Mouse (Mus musculus) mammary gland, adult 2 months (tissue): ENCODE measurements around the gene Apobec3. TPM values are rescaled to one million over a fixed set of nuclear protein-coding genes. Genes with fewer than 3 reads are reported as not detected.

Experiments used
- polyA plus RNA-seq: library from polyadenylated mRNA; depleted of rRNA; stranded (reverse); fragments of >200 nt; gene quantifications from 2 replicates; pipeline ENCODE4 v1.2.3, GENCODE M21; 2012; ENCODE audit warnings: low replicate concordance; rRNA removed

Apobec3 gene
- polyA plus RNA-seq = 71.3 and 98.3 TPM in 2 replicates

DNA sequence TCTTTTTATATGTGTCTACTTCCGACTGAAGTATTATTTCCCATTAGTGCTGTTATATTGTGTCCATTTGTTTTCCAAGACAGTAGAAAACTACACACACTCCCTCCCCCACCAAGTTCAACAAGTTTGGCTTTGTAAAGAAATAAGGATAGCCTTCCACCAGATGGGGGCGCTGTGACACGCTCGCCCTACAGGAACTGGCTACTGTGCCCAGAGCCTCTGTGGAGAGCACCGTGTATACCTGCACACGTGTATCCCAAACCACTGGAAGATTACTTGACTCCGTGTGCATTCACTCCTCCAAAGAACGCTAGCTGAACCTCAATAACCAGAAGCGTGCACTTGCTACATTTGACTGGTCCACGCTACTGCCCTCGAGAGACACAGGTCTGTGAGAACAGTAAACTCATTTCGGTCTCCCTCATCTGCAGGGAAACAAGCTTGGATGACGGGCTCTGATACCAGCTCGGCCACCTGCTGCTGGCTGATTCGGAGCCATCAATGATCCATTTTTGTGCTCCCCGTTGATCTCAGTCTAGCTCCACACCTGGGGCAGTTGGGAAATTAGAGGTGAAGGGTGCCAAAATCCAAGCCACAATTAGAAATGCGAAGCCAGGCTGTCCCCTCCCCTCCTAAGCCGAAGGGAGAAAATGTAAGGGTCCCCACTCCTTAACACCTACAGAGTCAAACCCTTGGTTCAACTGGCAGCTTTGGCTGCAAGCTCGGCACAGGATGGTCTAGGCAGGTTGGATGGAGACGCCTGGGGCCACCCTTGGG, at the start of gene Apobec3:
Gene Apobec3 (plus strand): TSS at position 224 of the 777 bp plus-strand sequence.

Other genes starting within 250 kb of the Apobec3 start
- gene Fam227a, start 232.7 kb upstream of the Apobec3 start, polyA plus RNA-seq = 0.86 and 1.7 TPM in 2 replicates
- gene Cby1, start 232.5 kb upstream of the Apobec3 start, polyA plus RNA-seq = 5.3 and 5.6 TPM in 2 replicates
- 21.5 and 56.9 TPM in 2 replicates for gene Tomm22, start 220.8 kb upstream of the Apobec3 start, polyA plus RNA-seq
- gene Josd1, start 203.7 kb upstream of the Apobec3 start, polyA plus RNA-seq = 34.1 and 38.1 TPM in 2 replicates
- 49.1 and 53.4 TPM in 2 replicates for gene Gtpbp1, start 200.8 kb upstream of the Apobec3 start, polyA plus RNA-seq
- gene Sun2, start 149.1 kb upstream of the Apobec3 start, polyA plus RNA-seq = 116 and 155 TPM in 2 replicates
- gene Dnal4, start 113.8 kb upstream of the Apobec3 start, polyA plus RNA-seq = 31.8 and 32.2 TPM in 2 replicates
- gene Nptxr, start 86.9 kb upstream of the Apobec3 start, polyA plus RNA-seq = 1.1 and 1.6 TPM in 2 replicates
- gene Npcd, start 57.4 kb upstream of the Apobec3 start, polyA plus RNA-seq = 2.5 TPM in 1 of 2 replicates, not detected in the other
- 50.6 and 89.8 TPM in 2 replicates for gene Cbx6, start 57.0 kb upstream of the Apobec3 start, polyA plus RNA-seq
- 55.6 and 76.8 TPM in 2 replicates for gene Cbx7, start 79.5 kb downstream of the Apobec3 start, polyA plus RNA-seq
- gene Pdgfb, start 123.3 kb downstream of the Apobec3 start, polyA plus RNA-seq = 40.3 and 42.8 TPM in 2 replicates
- gene Syngr1, start 199.7 kb downstream of the Apobec3 start, polyA plus RNA-seq = 53.8 and 69.3 TPM in 2 replicates
- 443 and 476 TPM in 2 replicates for gene Rpl3, start 200.2 kb downstream of the Apobec3 start, polyA plus RNA-seq
- 22.7 and 23.2 TPM in 2 replicates for gene Tab1, start 241.5 kb downstream of the Apobec3 start, polyA plus RNA-seq